Mouse (Mus musculus) E14TG2a.4 (cell line): ENCODE measurements at regions not wholly inside any gene's neighbourhood (a gene's known extent, or its start where the extent isn't known, plus 50 kb on each side); places are given as distances from the start of the nearest gene placed in this dataset.
"Not testable (repeated sequence)": the region's sequence is repeated elsewhere in the genome, so short reads cannot be mapped to it uniquely, and the experiment has no call there.

ENCODE experiments used
- H3K27me3 ChIP-seq: 2 replicates; pipeline ENCODE4 v1.6.1; 2014; ENCODE audit warnings: low read length, control low read depth; ENCODE audit not compliant: insufficient read depth
- H3K36me3 ChIP-seq: 2 replicates; pipeline ENCODE4 v1.6.1; 2014; ENCODE audit warnings: low read length, control low read depth; ENCODE audit not compliant: insufficient read depth
- H3K4me1 ChIP-seq: replicated peaks from 2 replicates; pipeline ENCODE4 v1.6.1; 2014; ENCODE audit warnings: low read depth, low read length, control low read depth
- H3K4me3 ChIP-seq: replicated peaks from 2 replicates; pipeline ENCODE4 v1.5.1; 2014; ENCODE audit warnings: mild to moderate bottlenecking, low read length
- H3K9me3 ChIP-seq: 2 replicates; pipeline ENCODE4 v1.6.1; 2014; ENCODE audit warnings: low read length, control low read depth
- CTCF ChIP-seq: conservative IDR thresholded peaks from 2 replicates; pipeline ENCODE4 v1.5.1; 2014; ENCODE audit warnings: low read length
- NANOG ChIP-seq: IDR thresholded peaks from 2 replicates; pipeline ENCODE4 v1.6.1; 2014; ENCODE audit warnings: borderline replicate concordance, low read length, mixed read lengths
- POU5F1 ChIP-seq: IDR thresholded peaks from 2 replicates; pipeline ENCODE4 v1.6.1; 2014; ENCODE audit warnings: low read length, borderline replicate concordance

GRCm38 (mm10) chr11:28075560-28075959 lies 264.1 kb downstream of the Gm6685 start:
- peaks cover 6% of the 10 kb centered on the region; the same call in 1 of the 2 replicates for H3K4me1 ChIP-seq
- H3K36me3 ChIP-seq: no peaks in the 10 kb centered on the region
- peaks cover 23% of the 10 kb centered on the region for H3K9me3 ChIP-seq
- TF ChIP-seq POU5F1: peak; percentile 30; the same call in 1 of the 2 replicates
- peak; percentile 78 for TF ChIP-seq NANOG
- TF ChIP-seq CTCF: no peak
- H3K4me3 ChIP-seq: no peak overlapping the region
- H3K27me3 ChIP-seq: no peaks in the 10 kb centered on the region

- not testable (repeated sequence) for H3K36me3 ChIP-seq, H3K4me1 ChIP-seq, H3K4me3 ChIP-seq, H3K27me3 ChIP-seq
- peaks cover 69% of the 10 kb centered on the region for H3K9me3 ChIP-seq
Measured at GRCm38 (mm10) chr11:28036236-28036635, 303.4 kb downstream of the Gm6685 start.

GRCm38 (mm10) chr11:28035538-28035937 lies 304.1 kb downstream of the Gm6685 start:
- peaks cover 62% of the 10 kb centered on the region for H3K9me3 ChIP-seq
- H3K27me3 ChIP-seq, H3K36me3 ChIP-seq, H3K4me3 ChIP-seq, H3K4me1 ChIP-seq: not testable (repeated sequence)

GRCm38 (mm10) chr11:28022876-28023275 lies 316.8 kb downstream of the Gm6685 start:
- no peaks in the 10 kb centered on the region for H3K9me3 ChIP-seq

DNA sequence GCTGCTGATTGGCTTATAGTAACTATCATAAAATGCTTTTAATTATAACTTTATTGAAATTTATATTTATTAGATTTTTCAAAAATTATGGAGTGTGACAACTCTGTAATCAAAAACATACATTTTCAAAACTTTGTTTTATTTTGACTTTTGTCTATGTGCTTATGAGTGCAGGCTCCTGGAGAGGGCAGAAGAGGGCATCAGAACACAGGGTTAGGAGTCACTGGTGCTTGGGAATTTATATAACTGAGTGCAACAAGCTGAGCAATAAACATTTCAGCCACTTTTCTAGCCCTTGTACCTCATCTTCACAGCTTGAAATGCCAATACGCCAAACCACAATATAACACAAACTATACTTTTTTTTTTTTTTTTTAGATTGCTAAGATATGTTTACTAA lies 318.9 kb downstream of the Gm6685 start:
- H3K4me3 ChIP-seq: no peak overlapping the region
- H3K36me3 ChIP-seq: no peaks in the 10 kb centered on the region
- H3K4me1 ChIP-seq: no peaks in the 10 kb centered on the region
- peak; percentile 12; the same call in 1 of the 2 replicates for TF ChIP-seq CTCF
- no peak for TF ChIP-seq POU5F1
- H3K27me3 ChIP-seq: no peaks in the 10 kb centered on the region
- H3K9me3 ChIP-seq: no peaks in the 10 kb centered on the region

More at GRCm38 (mm10) chr11:28022876-28023275, 316.8 kb downstream of the Gm6685 start:
- H3K27me3 ChIP-seq: no peaks in the 10 kb centered on the region
- H3K36me3 ChIP-seq: no peaks in the 10 kb centered on the region
- H3K4me3 ChIP-seq: no peak overlapping the region
- H3K4me1 ChIP-seq: no peaks in the 10 kb centered on the region
- TF ChIP-seq NANOG (no peak), CTCF (no peak), POU5F1 (no peak)
